Mouse (Mus musculus): ENCODE measurements around the gene Ckap2.
"Not testable (repeated sequence)": the region's sequence is repeated elsewhere in the genome, so short reads cannot be mapped to it uniquely, and the experiment has no call there.

Gene Ckap2

GRCm38 (mm10) chr8:22148367-22148740, 37.3 kb downstream of the Ckap2 start:
- no peak for DNase-seq (ENCODE audit: low read depth, low spot score)

- DNase-seq (ENCODE audit: low read depth, low spot score): no peak
Observed at GRCm38 (mm10) chr8:22147706-22148366, 37.8 kb downstream of the Ckap2 start.

- DNase-seq (ENCODE audit: low read depth, low spot score): no peak
Observed at GRCm38 (mm10) chr8:22145831-22146230, 39.8 kb downstream of the Ckap2 start.

GRCm38 (mm10) chr8:22143764-22144491, 41.7 kb downstream of the Ckap2 start:
- DNase-seq (ENCODE audit: low read depth, low spot score): no peak

GRCm38 (mm10) chr8:22142592-22142991, 43.0 kb downstream of the Ckap2 start:
- no peak for DNase-seq (ENCODE audit: low read depth, low spot score)

- no peak for DNase-seq (ENCODE audit: low read depth, low spot score)
Observed at GRCm38 (mm10) chr8:22141836-22142385, 43.7 kb downstream of the Ckap2 start.

GRCm38 (mm10) chr8:22136462-22136861, 49.2 kb downstream of the Ckap2 start:
- DNase-seq (ENCODE audit: low read depth, low spot score): not testable (repeated sequence)

GRCm38 (mm10) chr8:22134750-22135135, 50.9 kb downstream of the Ckap2 start:
- DNase-seq (ENCODE audit: low read depth, low spot score): no peak

GRCm38 (mm10) chr8:22134078-22134749, 51.4 kb downstream of the Ckap2 start:
- DNase-seq (ENCODE audit: low read depth, low spot score): no peak

- no peak for DNase-seq (ENCODE audit: low read depth, low spot score)
Observed at GRCm38 (mm10) chr8:22132062-22132461, 53.6 kb downstream of the Ckap2 start.

GRCm38 (mm10) chr8:22124220-22125152, 61.1 kb downstream of the Ckap2 start, which contains the start of gene Nek5:
TSS of gene Nek5 (minus strand) at chr8:22125053.
- DNase-seq (ENCODE audit: low read depth, low spot score): no peak
